Mouse (Mus musculus): ENCODE results near the gene Hcfc1r1. TPM values are rescaled to one million over a fixed set of nuclear protein-coding genes. Genes with fewer than 3 reads are reported as not detected.

Gene Hcfc1r1
- total RNA-seq, 2 experiments from 2014 or later = 126 to 137 TPM

DNA sequence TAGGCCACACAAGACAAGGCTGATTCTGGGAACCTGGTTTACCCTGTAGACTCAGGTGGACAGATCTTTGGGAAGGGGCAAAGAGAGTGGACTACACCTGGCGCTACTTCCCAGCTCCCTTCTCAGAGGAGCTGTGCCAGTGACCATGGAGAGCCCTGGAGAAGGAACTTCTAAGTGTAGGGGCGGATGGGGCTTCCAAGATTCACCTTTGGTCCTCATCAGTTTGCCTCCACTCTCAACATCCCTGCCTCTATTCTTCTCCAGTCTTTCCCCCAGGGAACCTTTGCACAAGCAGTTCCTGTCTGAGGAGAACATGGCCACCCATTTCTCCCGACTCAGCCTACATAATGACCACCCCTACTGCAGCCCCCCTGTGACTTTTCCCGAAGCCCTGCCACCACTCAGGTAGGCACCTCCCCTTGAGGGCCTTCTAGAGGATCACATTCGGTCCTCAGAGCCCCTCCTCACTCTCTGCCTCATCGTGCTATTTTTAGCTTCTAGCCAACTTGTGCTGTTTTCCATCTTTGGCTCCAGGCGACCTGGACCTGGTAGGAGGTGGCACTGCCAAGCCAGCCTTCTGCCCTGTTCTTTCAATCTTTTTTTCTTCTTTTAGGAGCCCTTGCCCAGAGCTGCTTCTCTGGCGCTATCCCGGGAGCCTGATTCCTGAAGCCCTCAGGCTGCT, 1.0 kb downstream of the Hcfc1r1 start:
- intact Hi-C loops (cut with DNase I) = loop anchor here (5.0 kb wide), 1 partner anchor 33 kb away; no protein-coding TSS in a partner anchor
- DNase-seq (ENCODE audit: low spot score in 2 of 2) = no peak

DNA sequence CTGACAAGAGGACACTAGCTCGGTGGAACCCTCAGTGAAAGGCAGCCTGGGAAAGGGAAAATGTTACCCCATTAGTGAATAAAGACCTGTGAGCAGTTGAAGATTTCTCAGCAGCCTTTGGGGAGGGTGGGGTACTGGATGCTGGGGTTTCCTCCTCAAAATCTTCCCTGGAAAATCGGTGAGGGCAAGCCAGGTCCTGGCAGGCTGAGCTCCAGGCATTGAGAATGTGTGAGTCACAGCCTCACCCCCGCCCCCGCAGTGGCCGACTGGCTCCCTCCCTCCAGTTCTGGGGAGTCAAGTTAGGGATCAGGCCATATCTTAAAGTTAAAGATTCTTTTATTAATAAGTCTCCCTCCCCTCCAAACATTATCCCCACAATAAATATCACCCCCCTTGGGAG, 1.7 kb downstream of the Hcfc1r1 start:
- intact Hi-C loops (cut with DNase I) = no loop called here
- no peak for DNase-seq (ENCODE audit: low spot score in 2 of 2)

- intact Hi-C loops (cut with DNase I) = no loop called here
- peak in 1 of 2 experiments; percentile 32 for DNase-seq (ENCODE audit: low spot score in 2 of 2)
Observed at GRCm38 (mm10) chr17:23675564-23676281, 2.3 kb downstream of the Hcfc1r1 start.

DNA sequence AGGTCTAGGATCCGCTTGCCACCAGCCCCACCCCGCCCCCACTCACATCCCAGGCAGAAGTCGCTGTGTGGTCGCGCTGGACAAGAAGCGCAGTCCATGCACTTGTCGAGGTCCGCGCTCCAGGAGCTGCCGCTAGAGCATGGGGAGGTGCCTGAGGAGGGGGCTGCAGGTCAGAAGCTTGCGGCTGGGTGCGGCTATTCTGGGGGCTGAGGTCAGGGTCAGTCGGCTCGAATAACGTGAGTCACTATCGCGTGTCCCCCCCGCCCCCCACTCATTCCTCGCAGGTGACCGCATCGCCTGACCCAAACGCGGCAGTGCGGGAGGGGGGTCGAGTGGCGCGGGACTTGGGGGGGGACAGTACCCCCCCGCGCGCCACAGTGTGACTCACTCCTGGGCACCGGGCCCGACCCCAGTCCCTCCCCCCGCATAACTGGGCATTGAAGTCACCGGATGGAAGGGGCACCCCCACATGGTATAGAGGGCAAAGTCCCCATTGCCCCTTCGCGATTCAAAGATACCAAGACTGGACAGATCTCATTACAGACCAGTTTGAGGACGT, 3.2 kb downstream of the Hcfc1r1 start:
- intact Hi-C loops (cut with DNase I) = no loop called here
- no peak for DNase-seq (ENCODE audit: low spot score in 2 of 2)

DNA sequence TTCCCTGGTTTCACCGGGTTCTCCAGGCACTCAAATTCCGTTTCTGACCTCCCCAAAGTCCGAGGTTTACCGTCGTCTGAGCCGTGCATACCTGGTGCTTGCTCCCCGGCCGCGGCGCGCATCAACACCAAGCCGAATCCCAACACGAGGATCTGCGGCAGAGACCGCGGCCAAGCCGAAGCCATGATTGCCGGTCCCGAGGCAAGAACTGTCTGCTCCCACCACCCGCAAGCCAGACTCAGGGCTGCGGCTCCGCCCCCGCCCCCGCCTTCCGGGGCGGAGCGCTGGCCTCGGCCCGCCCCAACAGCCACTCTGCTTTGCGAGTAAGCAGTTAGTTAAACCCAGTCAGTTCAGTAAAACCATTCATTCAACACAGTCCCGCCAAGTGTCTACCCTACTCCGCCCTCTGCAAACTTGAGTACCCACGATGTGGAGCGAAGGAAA, 3.9 kb downstream of the Hcfc1r1 start, which contains the start of gene Tnfrsf12a:
Gene Tnfrsf12a (minus strand): TSS at position 233 of the 444 bp plus-strand sequence.
- intact Hi-C loops (cut with DNase I) = no loop called here
- DNase-seq (ENCODE audit: low spot score in 2 of 2) = peak; percentile 74 to 84

DNA sequence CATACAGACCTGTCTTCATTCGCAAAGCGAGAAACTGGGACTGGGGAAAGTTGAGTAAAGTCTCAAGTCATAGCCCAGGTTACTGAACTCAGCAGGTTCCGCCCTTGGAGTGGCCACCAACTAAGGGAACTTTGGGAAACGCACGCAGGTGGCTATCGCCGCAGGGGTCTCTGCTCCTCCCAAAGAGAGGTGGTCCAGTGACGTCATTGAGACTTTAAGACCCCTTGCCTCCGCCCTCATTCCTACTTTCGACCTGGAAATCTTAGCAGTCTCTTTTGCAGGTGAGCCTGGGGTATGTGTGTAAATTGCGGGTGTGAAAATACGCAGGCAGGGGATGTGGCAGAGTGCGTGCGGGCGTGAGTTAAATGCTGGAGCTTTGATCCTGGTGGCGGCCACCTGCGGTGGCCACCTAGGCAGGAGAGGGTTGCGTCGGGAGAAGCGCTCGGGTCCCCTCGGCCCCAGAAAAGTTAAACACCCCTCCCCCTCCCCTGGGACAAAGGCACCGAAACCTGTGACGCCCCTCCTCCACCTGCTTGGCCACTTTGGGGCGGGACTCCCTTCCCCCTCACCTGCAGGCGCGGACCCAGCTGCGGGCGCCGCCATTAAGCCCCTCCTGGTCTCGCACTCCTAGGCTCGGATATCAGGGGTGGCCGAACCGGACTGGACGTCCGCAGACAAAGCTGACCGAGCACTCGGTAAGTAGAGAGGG, 5.9 kb downstream of the Hcfc1r1 start, which contains the start of gene Cldn6:
Gene Cldn6 (plus strand): TSS at position 123 of the 709 bp plus-strand sequence.
- intact Hi-C loops (cut with DNase I) = no loop called here
- DNase-seq (ENCODE audit: low spot score in 2 of 2) = no peak

DNA sequence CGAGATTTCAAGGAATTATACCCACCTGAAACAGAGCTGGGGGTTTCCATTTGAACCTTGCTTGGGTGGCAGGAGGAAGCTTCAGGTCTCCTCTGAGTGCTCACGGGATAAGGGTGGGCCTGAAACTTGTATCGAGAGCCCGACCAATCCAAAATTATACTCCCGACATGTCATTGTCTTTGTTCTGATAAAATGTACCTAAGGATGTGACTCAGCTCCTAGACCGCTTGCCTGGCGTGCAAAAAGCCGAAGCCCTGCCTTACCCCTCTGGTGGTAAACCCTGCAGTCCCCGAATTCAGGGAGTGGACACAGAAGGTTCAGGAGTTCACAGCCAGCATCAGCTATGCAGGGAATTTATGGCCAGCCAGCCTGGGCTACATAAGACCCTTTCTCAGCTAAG, 6.9 kb downstream of the Hcfc1r1 start:
- no peak for DNase-seq (ENCODE audit: low spot score in 2 of 2)
- intact Hi-C loops (cut with DNase I) = no loop called here

- DNase-seq (ENCODE audit: low spot score in 2 of 2) = no peak
- intact Hi-C loops (cut with DNase I) = no loop called here
Observed at GRCm38 (mm10) chr17:23681086-23681485, 7.7 kb downstream of the Hcfc1r1 start.

- intact Hi-C loops (cut with DNase I) = no loop called here
- no peak for DNase-seq (ENCODE audit: low spot score in 2 of 2)
Observed at GRCm38 (mm10) chr17:23682092-23682491, 8.7 kb downstream of the Hcfc1r1 start.

- no peak for DNase-seq (ENCODE audit: low spot score in 2 of 2)
- intact Hi-C loops (cut with DNase I) = no loop called here
Observed at GRCm38 (mm10) chr17:23682530-23682929, 9.1 kb downstream of the Hcfc1r1 start.

- intact Hi-C loops (cut with DNase I) = no loop called here
Observed at GRCm38 (mm10) chr17:23683226-23683625, 9.8 kb downstream of the Hcfc1r1 start.

DNA sequence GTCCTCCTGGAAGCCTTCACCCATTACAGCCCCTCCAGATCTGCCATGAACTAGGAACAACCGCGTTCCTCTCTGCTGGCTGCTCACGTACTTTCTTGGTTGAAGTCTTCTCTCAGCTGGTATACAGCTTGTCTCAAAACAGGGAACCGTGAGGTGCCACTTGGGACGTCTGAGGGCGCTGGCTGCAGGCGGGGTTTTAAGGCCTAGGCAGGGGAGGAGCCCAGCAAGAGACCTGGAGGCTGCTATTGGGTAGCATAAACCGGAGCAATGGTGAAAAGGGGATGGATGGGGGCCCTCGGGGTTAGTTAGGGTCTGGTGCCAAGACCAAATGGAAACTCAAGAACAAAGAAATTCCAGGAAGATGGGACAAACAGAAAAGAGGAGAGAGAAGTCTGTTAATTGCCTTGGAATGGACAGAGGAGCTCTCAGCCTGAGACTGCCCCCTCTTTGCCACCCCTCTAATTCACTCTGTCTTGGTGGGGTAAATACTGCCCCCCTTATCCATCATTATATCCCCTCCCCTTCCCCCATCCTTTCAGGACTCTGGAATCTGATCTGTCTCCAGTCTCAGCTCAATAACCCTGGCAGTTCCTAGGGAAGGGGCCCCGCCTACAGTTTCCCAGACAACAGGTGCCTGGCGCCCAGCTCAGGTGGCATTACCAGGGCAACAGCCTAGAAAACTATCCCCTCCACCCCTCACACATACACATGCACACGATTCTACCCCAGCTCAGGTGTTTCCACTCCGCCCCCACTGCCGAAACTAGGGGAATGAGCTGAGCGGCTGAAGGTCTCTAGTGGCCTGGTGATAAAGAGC, 10.7 kb downstream of the Hcfc1r1 start, which contains the start of gene Cldn9:
Gene Cldn9 (minus strand): TSS at position 171 of the 817 bp plus-strand sequence.
- no peak for DNase-seq (ENCODE audit: low spot score in 2 of 2)
- intact Hi-C loops (cut with DNase I) = no loop called here

More at GRCm38 (mm10) chr17:23683226-23683625, 9.8 kb downstream of the Hcfc1r1 start:
- no peak for DNase-seq (ENCODE audit: low spot score in 2 of 2)

DNA sequence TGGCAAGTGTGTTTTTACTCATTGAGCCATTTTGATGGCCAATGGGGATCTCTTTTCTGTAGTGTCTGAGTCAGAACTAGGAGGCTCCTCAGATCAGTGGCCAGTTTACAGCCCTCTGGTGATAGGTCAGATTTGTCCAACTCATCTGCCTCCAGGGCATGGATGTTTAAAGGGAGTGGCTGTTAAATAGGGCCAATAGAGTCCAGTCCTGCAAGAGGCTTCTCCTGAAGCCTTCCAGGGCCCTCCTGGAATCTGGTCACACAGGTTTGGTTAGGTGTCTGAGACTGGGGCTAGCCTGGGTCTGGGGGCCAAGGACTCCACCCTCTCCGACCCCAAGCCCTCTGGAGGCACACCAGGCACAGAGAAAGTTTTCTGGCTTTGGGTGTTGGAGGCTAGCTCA, 21.1 kb downstream of the Hcfc1r1 start:
- intact Hi-C loops (cut with DNase I) = no loop called here

DNA sequence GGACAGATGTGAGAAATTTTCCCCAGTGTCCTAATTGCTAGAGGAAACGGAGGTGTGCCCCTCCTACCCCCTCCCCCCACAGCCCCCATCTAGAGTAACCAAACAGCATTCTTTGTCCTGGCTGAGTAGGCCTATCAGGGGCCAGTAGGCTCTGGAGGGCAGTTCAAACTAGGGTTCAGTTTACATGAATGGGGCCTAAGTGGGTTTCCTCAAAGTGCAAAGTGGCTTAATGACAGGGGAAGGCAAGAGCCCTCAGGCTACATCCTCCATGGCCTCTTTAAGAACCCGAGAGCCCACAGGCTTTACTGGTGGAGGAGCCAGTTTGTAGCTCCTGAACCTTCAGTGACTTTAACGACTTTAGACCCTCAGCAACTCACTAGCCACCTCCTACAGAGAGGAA, 22.4 kb downstream of the Hcfc1r1 start:
- intact Hi-C loops (cut with DNase I) = no loop called here
- no peak for DNase-seq (ENCODE audit: low spot score in 2 of 2)

More for the DNA sequence above, 21.1 kb downstream of the Hcfc1r1 start:
- no peak for DNase-seq (ENCODE audit: low spot score in 2 of 2)

GRCm38 (mm10) chr17:23699131-23700077, 26.0 kb downstream of the Hcfc1r1 start:
- DNase-seq (ENCODE audit: low spot score in 2 of 2) = peak; percentile 23 to 50
- intact Hi-C loops (cut with DNase I) = loop anchor here (5.0 kb wide), 1 partner anchor 132 kb away; no protein-coding TSS in a partner anchor

- DNase-seq (ENCODE audit: low spot score in 2 of 2) = peak; percentile 87
- intact Hi-C loops (cut with DNase I) = loop anchor here (5.0 kb wide), 1 partner anchor 133 kb away; no protein-coding TSS in a partner anchor
Observed at GRCm38 (mm10) chr17:23700079-23700478, 26.7 kb downstream of the Hcfc1r1 start.

DNA sequence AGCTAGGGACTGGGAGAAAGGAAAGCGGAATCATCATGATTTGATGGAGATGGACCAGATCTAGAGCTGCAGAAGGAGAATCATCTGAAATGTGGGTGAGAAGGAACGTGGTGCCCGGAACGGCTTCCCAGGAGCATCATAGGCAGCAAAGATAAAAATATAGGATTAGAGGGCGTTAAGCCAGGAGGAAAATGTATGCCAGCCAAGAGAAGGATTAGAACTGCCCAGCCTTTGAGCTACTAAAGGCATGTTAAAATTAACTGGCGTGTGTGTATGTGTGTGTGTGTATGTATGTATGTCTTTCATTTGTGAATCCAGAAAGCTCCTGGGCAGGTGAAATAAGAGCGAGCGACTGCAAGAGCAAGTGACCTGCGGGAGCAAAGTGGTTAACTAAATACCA, 29.9 kb downstream of the Hcfc1r1 start:
- intact Hi-C loops (cut with DNase I) = loop anchor here (5.0 kb wide), 1 partner anchor 136 kb away; no protein-coding TSS in a partner anchor

DNA sequence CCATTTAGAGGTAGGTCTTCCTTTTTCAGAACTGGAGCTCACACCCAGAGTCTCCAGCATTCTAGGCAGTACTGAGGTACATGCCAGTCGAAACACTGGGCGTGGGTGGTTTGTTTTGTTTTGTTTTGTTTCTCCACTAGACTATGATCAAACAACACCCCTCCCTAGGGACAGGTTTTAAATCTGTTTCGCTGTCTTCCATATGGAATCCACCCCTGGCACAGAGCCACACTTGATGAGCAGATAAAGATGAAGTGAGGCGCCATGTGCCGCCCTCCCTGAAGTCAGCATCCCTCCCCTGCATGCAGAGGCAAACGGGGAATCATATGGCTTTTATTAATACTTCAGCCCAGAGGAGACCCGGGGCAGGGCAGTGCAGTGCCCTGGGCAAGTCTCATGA, 31.3 kb downstream of the Hcfc1r1 start:
- intact Hi-C loops (cut with DNase I) = loop anchor here (5.0 kb wide), 2 partner anchors 32 to 137 kb away; partner anchors contain the start of genes Hcfc1r1 and Thoc6
- DNase-seq (ENCODE audit: low spot score in 2 of 2) = peak; percentile 17 to 23

More for the DNA sequence above, 29.9 kb downstream of the Hcfc1r1 start:
- peak; percentile 16 to 30 for DNase-seq (ENCODE audit: low spot score in 2 of 2)
